Mouse (Mus musculus) spleen, adult 2 months (tissue): ENCODE results near the gene Tmem164.

Source experiments
- CTCF ChIP-seq: fragments of 200-500 bp; IDR thresholded peaks from 2 replicates; pipeline ENCODE4 v1.5.1; 2011; ENCODE audit warnings: mild to moderate bottlenecking, inconsistent platforms; ENCODE audit not compliant: insufficient read depth, insufficient read length, insufficient replicate concordance; ENCODE audit errors: extremely low read depth
- POLR2A ChIP-seq: fragments of 200-500 bp; IDR thresholded peaks from 2 replicates; pipeline ENCODE4 v1.6.1; 2011; ENCODE audit warnings: low read depth, low read length, inconsistent platforms

GRCm38 (mm10) chrX:142694338-142694737, 13.1 kb downstream of the Tmem164 start:
- TF ChIP-seq CTCF = no peak
- no peak for TF ChIP-seq POLR2A
